Mouse (Mus musculus) adrenal gland, postnatal 25 days (tissue): Measurements from ENCODE around the gene Trim30a. TPM values are rescaled to one million over a fixed set of nuclear protein-coding genes. Genes with fewer than 3 reads are reported as not detected.
"Not testable (repeated sequence)": the region's sequence is repeated elsewhere in the genome, so short reads cannot be mapped to it uniquely, and the experiment has no call there.

ENCODE experiments used
- DNase-seq: peaks from one replicate; pipeline ENCODE4 v3.0.0; 2021; ENCODE audit warnings: mixed read lengths
- long read RNA-seq: library from polyadenylated mRNA; stranded (forward); transcript quantifications from one replicate; pipeline ENCODE4 v2.0.0, GENCODE M21; 2021
- total RNA-seq: library from RNA; stranded (reverse); gene quantifications from 2 replicates; pipeline ENCODE4 v1.2.3, GENCODE M21; 2021

Gene Trim30a
- total RNA-seq = 4.0 and 8.3 TPM in 2 replicates
- long read RNA-seq, partial matches to known transcripts = 0 of 2 reads
- long read RNA-seq, other reads (novel, unspliced or antisense) = 2 of 2 reads

GRCm38 (mm10) chr7:104465065-104465744, at the start of gene Trim30a:
Gene Trim30a (minus strand): TSS chr7:104465193.
- no peak for DNase-seq

- not testable (repeated sequence) for DNase-seq
These were observed 42.5 kb upstream of the Trim30a start, which contains the start of gene Trim30d for GRCm38 (mm10) chr7:104507421-104508065. Gene Trim30d (minus strand): TSS chr7:104507849.

DNA sequence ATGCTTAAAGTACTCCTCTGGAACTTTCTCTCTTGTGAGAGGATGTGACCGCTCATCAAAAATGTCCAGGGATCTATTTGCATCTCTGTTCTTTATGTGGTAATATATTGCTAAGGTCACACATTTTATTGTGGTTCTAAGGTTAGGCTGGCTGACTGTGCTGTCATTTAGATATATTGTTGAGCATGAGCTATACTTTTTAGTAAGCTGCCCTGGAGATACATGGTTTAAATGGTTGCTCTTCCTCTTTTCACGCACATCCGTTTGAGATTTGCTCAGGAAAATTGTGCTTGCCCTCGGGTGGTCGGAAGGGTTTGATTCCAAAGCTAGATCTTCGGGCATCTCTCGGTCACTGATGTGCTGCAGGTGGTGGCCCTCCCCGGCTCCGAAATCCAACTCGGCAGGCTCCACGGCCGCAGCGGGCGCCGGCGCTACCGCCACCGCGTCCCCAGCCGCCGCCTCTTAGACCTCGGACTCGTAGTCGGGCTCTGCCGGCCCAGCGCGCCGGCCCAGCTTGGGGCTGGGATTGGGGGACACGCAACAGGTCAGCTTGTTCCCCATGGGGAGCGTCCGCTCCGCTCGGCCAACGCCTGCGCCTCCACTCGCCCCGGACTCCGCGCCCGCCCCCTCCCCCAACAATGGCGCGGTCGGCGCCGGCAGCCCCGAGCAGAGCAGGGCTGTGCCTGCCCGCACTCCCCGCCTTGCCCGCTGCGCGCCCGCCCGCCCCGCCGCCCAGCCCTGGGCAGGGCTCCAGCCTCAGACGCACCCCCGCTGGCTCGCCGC, 36.8 kb upstream of the Trim30a start:
- DNase-seq = peak; percentile 66

GRCm38 (mm10) chr7:104501186-104501585, 36.2 kb upstream of the Trim30a start:
- not testable (repeated sequence) for DNase-seq

GRCm38 (mm10) chr7:104499464-104499863, 34.5 kb upstream of the Trim30a start:
- DNase-seq = not testable (repeated sequence)

DNA sequence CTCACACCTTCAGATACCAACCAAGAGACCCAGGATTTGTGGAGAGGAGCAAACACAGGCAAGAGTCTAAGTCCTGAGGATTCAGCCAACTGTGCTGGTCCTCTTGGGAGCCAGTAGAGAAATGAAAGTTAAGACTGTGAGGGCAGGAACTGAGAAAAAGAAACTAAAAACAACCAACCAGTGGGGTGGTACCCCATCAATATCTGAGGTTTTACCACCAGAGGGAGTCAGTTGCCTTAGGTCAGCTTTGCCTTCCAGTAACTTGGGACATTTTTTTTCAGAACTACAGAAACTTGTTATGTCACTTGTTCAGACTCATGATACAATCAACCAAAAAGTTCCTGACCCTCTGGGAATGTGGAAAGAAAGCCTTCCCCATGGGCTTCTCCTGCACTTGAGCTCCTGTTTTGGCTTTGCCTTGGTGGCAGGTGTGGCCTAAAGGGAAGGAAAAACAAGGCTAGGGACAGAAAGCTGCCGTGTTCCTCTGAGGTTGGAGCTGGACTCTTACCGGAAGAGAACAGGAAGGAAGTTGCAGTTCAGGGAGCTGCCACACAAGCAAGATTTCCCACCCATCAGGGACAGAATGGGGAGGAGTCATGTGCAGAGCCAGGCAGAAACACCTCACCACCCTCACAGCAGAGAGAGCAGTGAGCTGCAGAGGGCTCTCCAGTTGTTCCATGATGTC, 18.9 kb downstream of the Trim30a start:
- DNase-seq = no peak

- DNase-seq = no peak
These were observed 60.5 kb downstream of the Trim30a start for GRCm38 (mm10) chr7:104404460-104404950.

- DNase-seq = no peak
These were observed 63.9 kb downstream of the Trim30a start for GRCm38 (mm10) chr7:104401140-104401539.

DNA sequence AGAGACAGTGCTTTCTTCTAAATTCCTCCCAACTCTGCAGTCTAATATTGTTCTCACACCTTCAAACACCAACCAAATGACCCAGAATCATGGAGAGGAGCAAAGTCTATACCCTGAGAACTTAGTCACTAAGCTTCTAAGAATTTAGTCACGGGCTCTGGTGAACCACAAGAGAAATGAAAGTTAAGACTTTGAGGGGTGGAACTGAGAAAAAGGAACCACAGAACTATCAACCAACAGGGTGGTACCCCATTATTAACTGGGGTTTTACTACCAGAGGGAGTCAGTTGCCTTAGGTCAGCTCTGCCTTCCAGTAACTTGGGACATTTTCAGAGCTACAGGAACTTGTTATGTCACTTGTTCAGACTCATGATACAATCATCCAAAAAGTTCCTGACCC, 64.3 kb downstream of the Trim30a start, which contains the start of gene Trim30c:
TSS of gene Trim30c (minus strand) at position 140 of the 400 bp plus-strand sequence.
- DNase-seq = no peak

- DNase-seq = no peak
These were observed 66.5 kb downstream of the Trim30a start for GRCm38 (mm10) chr7:104398492-104398891.

GRCm38 (mm10) chr7:104369736-104370414, 95.1 kb downstream of the Trim30a start, which contains the start of gene Trim30b:
Gene Trim30b (minus strand): TSS chr7:104369884.
- DNase-seq = no peak

DNA sequence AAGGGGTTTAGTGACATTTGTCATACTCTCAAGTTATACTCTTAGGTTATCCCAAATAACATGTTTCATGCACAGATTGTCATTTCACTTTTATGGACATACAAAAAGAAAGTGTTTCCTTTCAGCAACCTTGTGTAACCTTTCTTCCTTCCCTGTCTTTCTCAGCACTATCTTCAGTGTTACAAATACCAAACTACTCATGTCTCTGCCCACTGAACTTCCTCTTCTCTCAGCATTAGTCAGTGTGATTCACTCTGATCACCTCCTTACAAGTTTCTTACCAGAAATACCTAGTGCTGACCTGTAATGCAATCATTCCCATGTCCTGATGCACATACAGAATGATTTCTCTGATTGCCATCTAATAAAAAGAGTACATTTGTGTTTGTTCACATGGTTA, 98.7 kb downstream of the Trim30a start:
- DNase-seq = no peak

Other genes starting within 250 kb of the Trim30a start
- 0.48 and 1.2 TPM in 2 replicates for gene Trim6, start 246.4 kb downstream of the Trim30a start, total RNA-seq
- 7.7 and 12.1 TPM in 2 replicates for gene Trim34a, start 220.7 kb downstream of the Trim30a start, total RNA-seq
- gene Trim5, start 177.1 kb downstream of the Trim30a start, total RNA-seq = 5.7 and 7.3 TPM in 2 replicates
- gene Trim12a, start 149.7 kb downstream of the Trim30a start, total RNA-seq = 15.5 and 24.4 TPM in 2 replicates
- 0.79 and 1.00 TPM in 2 replicates for gene Trim34b, start 135.7 kb downstream of the Trim30a start, total RNA-seq
- gene Trim12c, start 111.8 kb downstream of the Trim30a start, total RNA-seq = 14.2 and 19.2 TPM in 2 replicates
- 0.12 TPM in 1 of 2 replicates, not detected in the other for gene Trim30b, start 95.3 kb downstream of the Trim30a start, total RNA-seq
- not detected in 2 replicates for gene Trim30c, start 64.4 kb downstream of the Trim30a start, total RNA-seq
- gene Trim30d, start 42.7 kb upstream of the Trim30a start, total RNA-seq = 7.9 and 11.3 TPM in 2 replicates
- not detected in 2 replicates for gene Olfr651, start 84.9 kb upstream of the Trim30a start, total RNA-seq
- not detected in 2 replicates for gene Olfr652, start 95.7 kb upstream of the Trim30a start, total RNA-seq
- not detected in 2 replicates for gene Olfr653, start 112.1 kb upstream of the Trim30a start, total RNA-seq
- gene Olfr654, start 121.8 kb upstream of the Trim30a start, total RNA-seq = not detected in 2 replicates
- gene Olfr655, start 136.6 kb upstream of the Trim30a start, total RNA-seq = not detected in 2 replicates
- not detected in 2 replicates for gene Olfr656, start 148.8 kb upstream of the Trim30a start, total RNA-seq
- gene Olfr657, start 159.6 kb upstream of the Trim30a start, total RNA-seq = not detected in 2 replicates
- not detected in 2 replicates for gene Olfr658, start 182.1 kb upstream of the Trim30a start, total RNA-seq
- gene Olfr659, start 201.6 kb upstream of the Trim30a start, total RNA-seq = not detected in 2 replicates
- gene Olfr661, start 221.3 kb upstream of the Trim30a start, total RNA-seq = not detected in 2 replicates